Mouse (Mus musculus) layer of hippocampus, adult 2 months (tissue): Measurements from ENCODE around the gene Sppl2b. TPM values are rescaled to one million over a fixed set of nuclear protein-coding genes. Genes with fewer than 3 reads are reported as not detected.

Experiments used
- DNase-seq, 2 experiments: peaks; one replicate each; pipeline ENCODE4 v3.0.0; 2022; ENCODE audit warnings: low spot score in 2 of 2
- H3K27ac ChIP-seq: fragments of 200-600 bp; 2 replicates; pipeline ENCODE4 v1.8.1; 2022
- H3K4me3 ChIP-seq: fragments of 200-600 bp; 2 replicates; pipeline ENCODE4 v1.8.1; 2022; ENCODE audit warnings: mild to moderate bottlenecking
- CTCF ChIP-seq: fragments of 200-600 bp; conservative IDR thresholded peaks from 2 replicates; pipeline ENCODE4 v1.8.1; 2022; ENCODE audit warnings: antibody characterized with exemption, mild to moderate bottlenecking, moderate library complexity
- microRNA-seq, 2 experiments: library from miRNA; unstranded; fragments of <30 nt; microRNA quantifications; one replicate each; pipeline ENCODE4 v1.2.0; 2021
- total RNA-seq, 2 experiments: library from RNA; stranded (reverse); gene quantifications; 2 replicates each; pipeline ENCODE4 v1.2.3; 2021

The Sppl2b gene
- total RNA-seq, 2 experiments from 2014 or later, result 61.2 to 63.2 TPM

DNA sequence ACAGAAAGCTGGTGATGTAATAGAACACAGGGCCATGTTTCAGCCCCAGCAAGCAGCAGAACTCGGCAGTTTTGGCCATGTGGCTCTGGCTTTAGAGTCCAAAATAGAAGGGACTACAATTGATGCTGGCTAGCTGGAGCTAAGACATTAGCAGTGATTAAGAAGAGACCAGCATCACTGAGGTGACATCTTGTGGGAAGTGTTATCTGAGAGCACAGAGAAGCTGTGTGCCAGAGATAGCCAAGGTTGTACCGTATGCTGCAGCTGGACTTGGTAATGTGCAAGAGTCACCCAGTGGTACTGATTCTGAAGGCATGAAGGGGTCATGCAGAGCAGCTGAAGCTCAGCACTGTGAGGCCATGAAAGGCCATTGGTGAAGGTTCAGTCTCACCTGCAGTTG lies 60.2 kb downstream of the Sppl2b start:
- no peak for DNase-seq
- no peak for TF ChIP-seq CTCF
- no peak overlapping the region for H3K27ac ChIP-seq
- H3K4me3 ChIP-seq, result no peak overlapping the region

DNA sequence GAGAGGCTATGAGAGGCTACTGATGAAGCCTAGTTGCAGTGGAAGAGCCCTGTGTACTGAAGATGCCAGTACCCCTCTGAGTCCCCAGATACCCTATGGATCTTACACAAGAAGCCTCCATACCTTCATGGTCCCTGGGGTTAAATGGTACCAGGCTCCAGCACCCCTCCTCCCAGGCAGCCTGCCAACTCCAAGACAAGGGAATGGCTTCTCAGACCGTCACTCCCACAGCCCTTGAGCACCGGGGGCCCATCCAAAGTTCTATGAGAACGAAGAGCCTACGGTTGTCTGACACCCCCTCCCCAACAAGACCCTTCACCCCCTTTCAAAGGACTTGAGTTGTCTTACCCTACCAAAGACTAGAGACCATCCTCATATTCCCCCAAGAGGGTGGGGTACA lies 60.7 kb downstream of the Sppl2b start:
- no peak for TF ChIP-seq CTCF
- H3K27ac ChIP-seq, result no peak overlapping the region
- no peak overlapping the region for H3K4me3 ChIP-seq
- DNase-seq, result no peak

DNA sequence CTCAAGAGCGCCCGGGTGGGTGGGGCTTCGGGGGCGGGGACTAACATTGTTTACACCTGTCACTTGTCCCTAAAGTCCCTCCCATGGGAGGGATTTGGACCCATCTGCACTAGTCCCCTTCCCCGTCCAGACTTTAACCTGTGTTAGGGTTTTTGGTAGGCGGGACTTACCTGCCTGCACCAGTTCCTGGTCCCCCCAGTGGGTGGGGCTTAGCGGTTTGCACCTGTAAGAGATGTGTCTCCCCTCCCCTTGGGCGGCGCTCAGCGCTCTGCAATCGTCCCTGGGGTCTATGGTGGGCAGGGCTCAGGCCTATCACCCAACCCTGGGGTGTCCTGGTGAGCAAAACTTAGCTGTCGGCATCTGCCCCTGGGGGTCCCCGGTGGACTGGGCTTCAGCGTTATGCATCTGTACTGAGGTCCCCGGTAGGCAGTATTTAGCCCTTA lies 62.3 kb downstream of the Sppl2b start:
- no peak for DNase-seq
- TF ChIP-seq CTCF, result no peak
- Histone ChIP-seq H3K27ac (peak overlapping the region; percentile 87), H3K4me3 (peak overlapping the region; percentile 84)

- peak; percentile 84 to 87 for DNase-seq
- Histone ChIP-seq H3K4me3 (peak within 1 kb of the TSS; percentile 84), H3K27ac (peak within 1 kb of the TSS; percentile 87)
- TF ChIP-seq CTCF, result peak; percentile 18; the same call in 1 of the 2 replicates
Observed at GRCm38 (mm10) chr10:80917779-80918434, 62.8 kb downstream of the Sppl2b start, which contains the start of gene Lmnb2. TSS of gene Lmnb2 (minus strand) at chr10:80918245.

Small RNA genes within 50 kb of the gene (microRNA-seq; reads per million reads assigned to microRNA genes)
- 3.8 to 4.1 reads per million in 2 experiments for gene Mir1982

Other genes with a start within 250 kb of the Sppl2b start
- gene Gm49322, start 249.3 kb upstream of the Sppl2b start, total RNA-seq, result 1 to 10 TPM; 3.0 to 4.5 TPM
- 100 to 1,000 TPM; 221 to 228 TPM for gene Csnk1g2, start 232.4 kb upstream of the Sppl2b start, total RNA-seq
- 100 to 1,000 TPM; 102 to 105 TPM for gene Btbd2, start 198.2 kb upstream of the Sppl2b start, total RNA-seq
- gene Mknk2, start 177.2 kb upstream of the Sppl2b start, total RNA-seq, result 10 to 100 TPM; 45.3 to 46.9 TPM
- 10 to 100 TPM; 10.6 to 16.5 TPM for gene Mob3a, start 153.3 kb upstream of the Sppl2b start, total RNA-seq
- gene Izumo4, start 153.1 kb upstream of the Sppl2b start, total RNA-seq, result 10 to 100 TPM; 65.0 to 69.0 TPM
- gene Ap3d1, start 113.0 kb upstream of the Sppl2b start, total RNA-seq, result 100 to 1,000 TPM; 145 to 153 TPM
- 10 to 100 TPM; 52.0 to 63.6 TPM for gene Dot1l, start 100.1 kb upstream of the Sppl2b start, total RNA-seq
- 10 to 100 TPM; 51.7 to 55.1 TPM for gene Sf3a2, start 57.1 kb upstream of the Sppl2b start, total RNA-seq
- gene Plekhj1, start 56.6 kb upstream of the Sppl2b start, total RNA-seq, result 10 to 100 TPM; 68.4 to 76.3 TPM
- gene Amh, start 50.0 kb upstream of the Sppl2b start, total RNA-seq, result 1 to 10 TPM; 2.7 to 5.3 TPM
- 1 to 10 TPM; 1.9 to 2.5 TPM for gene Jsrp1, start 41.8 kb upstream of the Sppl2b start, total RNA-seq
- 100 to 1,000 TPM; 478 to 493 TPM for gene Oaz1, start 28.6 kb upstream of the Sppl2b start, total RNA-seq
- gene Lingo3, start 11.2 kb upstream of the Sppl2b start, total RNA-seq, result 10 to 100 TPM; 49.4 to 54.3 TPM
- gene Lsm7, start 66 bp upstream of the Sppl2b start, total RNA-seq, result 10 to 100 TPM; 51.6 to 53.3 TPM
- under 1 TPM; 0.46 to 0.56 TPM for gene Tmprss9, start 16.6 kb downstream of the Sppl2b start, total RNA-seq
- 100 to 1,000 TPM; 134 to 145 TPM for gene Timm13, start 45.7 kb downstream of the Sppl2b start, total RNA-seq
- 10 to 100 TPM; 20.8 to 21.9 TPM for gene Lmnb2, start 63.0 kb downstream of the Sppl2b start, total RNA-seq
- gene Gadd45b, start 74.8 kb downstream of the Sppl2b start, total RNA-seq, result 10 to 100 TPM; 17.0 to 17.5 TPM
- 100 to 1,000 TPM; 161 to 176 TPM for gene Gng7, start 159.7 kb downstream of the Sppl2b start, total RNA-seq
- 100 to 1,000 TPM in 1 of 2 experiments, 10 to 100 TPM in 1; 95.2 to 100 TPM for gene Diras1, start 170.4 kb downstream of the Sppl2b start, total RNA-seq
- gene Slc39a3, start 182.2 kb downstream of the Sppl2b start, total RNA-seq, result 10 to 100 TPM; 60.8 to 66.1 TPM
- gene Sgta, start 204.9 kb downstream of the Sppl2b start, total RNA-seq, result 100 to 1,000 TPM; 176 TPM
- 10 to 100 TPM; 52.0 to 52.6 TPM for gene Thop1, start 214.8 kb downstream of the Sppl2b start, total RNA-seq
- gene Creb3l3, start 243.6 kb downstream of the Sppl2b start, total RNA-seq, result under 1 TPM; 0.20 to 0.66 TPM